Mouse (Mus musculus) E14TG2a.4 (cell line): ENCODE measurements around the gene Ranbp9.

ENCODE experiments used
- CTCF ChIP-seq: conservative IDR thresholded peaks from 2 replicates; pipeline ENCODE4 v1.5.1; 2014; ENCODE audit warnings: low read length
- NANOG ChIP-seq: IDR thresholded peaks from 2 replicates; pipeline ENCODE4 v1.6.1; 2014; ENCODE audit warnings: borderline replicate concordance, low read length, mixed read lengths
- POU5F1 ChIP-seq: IDR thresholded peaks from 2 replicates; pipeline ENCODE4 v1.6.1; 2014; ENCODE audit warnings: low read length, borderline replicate concordance

- TF ChIP-seq CTCF (no peak), POU5F1 (no peak), NANOG (no peak)
These were observed 126.7 kb downstream of the Ranbp9 start for GRCm38 (mm10) chr13:43354362-43354761.
